Mouse (Mus musculus) neutrophil, adult 5-6 weeks (primary cell): ENCODE results near the gene Exosc7. TPM values are rescaled to one million over a fixed set of nuclear protein-coding genes. Genes with fewer than 3 reads are reported as not detected.

ENCODE experiments used
- ATAC-seq: fragments of 151-379, 151-347 bp; 2 replicates; pipeline ENCODE4 v1.8.0; 2017; ENCODE audit warnings: mild to moderate bottlenecking, moderate TSS enrichment; ENCODE audit not compliant: insufficient number of reproducible peaks, poor library complexity, low FRiP score, severe bottlenecking; ENCODE audit errors: extremely low read depth
- total RNA-seq: library from RNA; stranded (forward); fragments of 200-1000 nt; gene quantifications from 2 replicates; pipeline ENCODE4 v1.2.3, GENCODE M21; 2017

Exosc7 gene
- total RNA-seq = 35.0 and 42.7 TPM in 2 replicates

DNA sequence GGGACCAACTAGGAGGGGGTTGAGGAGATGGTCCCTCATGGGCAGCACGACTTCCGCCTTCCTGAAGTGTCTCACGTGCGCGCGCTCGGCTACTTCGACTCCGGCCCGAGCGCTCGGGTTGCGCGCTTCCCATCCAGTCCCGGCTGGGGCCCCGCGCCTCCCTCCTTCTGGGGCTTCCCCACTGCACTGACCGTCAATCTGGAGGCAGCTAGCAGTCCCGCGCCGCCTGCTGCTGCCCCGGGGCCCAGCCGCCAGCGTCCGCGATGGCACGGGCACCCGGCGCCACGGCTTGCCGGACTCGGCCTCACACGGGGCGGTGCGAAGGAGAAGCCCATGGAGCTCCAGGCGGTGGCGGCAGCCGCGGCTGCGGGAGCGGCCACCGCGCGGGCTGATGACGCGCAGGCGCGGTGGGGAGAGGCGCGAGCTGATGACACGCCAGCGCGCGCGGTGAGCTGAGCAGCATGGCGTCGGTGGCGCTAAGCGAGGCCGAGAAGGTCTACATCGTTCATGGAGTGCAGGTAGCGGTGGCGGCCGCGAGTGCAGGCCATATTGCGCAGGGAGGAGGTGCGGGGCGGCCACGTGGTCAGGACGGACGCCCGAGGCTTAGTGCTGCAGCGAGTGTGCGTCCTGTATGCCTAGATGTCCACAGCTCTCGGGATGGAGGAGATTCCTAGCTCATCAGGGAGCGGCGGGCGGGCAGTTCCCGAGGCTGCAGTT, at the start of gene Exosc7, which contains the start of gene Zdhhc3:
Gene Exosc7 (plus strand): TSS at position 411 of the 717 bp plus-strand sequence.
Gene Zdhhc3 (minus strand): TSS at position 401 of the 717 bp plus-strand sequence.
- ATAC-seq = peak; percentile 85

DNA sequence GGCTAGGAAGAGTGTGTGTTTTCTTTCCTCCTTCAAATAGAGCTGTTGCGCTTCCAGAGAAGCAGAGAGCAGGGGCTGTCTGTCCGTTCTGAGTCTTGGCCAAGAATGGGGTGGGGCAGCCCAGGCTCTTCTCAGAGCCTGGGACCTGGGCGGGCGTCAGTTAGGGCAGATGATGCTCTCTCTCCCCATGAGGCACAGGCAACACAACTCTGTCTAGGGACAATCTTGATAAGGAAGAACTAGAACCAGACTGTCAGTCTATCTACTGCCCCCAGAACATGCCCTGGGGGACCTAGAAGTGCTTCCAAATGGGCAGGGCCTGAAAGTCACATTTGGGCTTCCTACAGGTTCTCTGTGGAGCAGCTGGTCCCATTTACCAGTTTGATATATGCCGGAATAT, 33.9 kb upstream of the Exosc7 start:
- ATAC-seq = no peak

DNA sequence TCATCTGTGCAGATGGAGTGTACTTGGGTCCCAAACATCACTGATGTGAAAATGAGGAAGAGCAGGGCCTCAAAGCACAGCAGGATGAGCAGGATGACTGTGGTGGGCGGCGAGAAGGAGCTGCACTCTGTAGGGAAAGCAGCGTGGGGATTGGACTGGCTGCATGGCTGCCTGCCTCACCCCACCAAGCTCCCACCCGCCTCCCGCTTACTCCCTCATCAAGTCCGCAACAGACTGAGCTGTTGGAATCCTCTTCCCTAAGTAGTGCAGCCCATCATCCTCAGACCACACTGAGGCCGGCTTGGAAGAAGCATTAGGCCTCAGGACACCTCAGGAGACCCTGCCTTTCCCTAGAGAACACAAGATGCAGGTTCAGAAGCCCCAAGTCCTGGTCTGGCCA, 32.7 kb upstream of the Exosc7 start:
- ATAC-seq = no peak

DNA sequence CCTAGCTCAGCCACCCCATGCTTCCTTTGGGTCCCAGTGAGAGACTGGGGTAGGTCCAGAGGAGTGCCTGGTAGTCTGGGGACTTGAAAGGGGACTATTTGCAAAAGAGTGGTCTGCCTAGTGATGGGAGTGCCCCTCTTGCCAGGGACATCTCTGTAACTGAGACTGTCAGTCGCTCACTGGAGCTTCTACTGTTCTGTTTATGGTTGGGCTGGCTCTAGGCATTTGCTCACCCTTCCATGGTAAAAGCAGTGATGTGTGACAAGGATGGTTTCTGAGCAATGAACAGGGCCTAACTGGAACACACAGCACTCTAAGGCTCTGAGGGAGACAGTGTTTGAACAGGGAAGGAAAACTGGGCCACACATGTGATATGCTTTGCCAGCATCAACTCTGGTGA, 32.2 kb upstream of the Exosc7 start:
- no peak for ATAC-seq

DNA sequence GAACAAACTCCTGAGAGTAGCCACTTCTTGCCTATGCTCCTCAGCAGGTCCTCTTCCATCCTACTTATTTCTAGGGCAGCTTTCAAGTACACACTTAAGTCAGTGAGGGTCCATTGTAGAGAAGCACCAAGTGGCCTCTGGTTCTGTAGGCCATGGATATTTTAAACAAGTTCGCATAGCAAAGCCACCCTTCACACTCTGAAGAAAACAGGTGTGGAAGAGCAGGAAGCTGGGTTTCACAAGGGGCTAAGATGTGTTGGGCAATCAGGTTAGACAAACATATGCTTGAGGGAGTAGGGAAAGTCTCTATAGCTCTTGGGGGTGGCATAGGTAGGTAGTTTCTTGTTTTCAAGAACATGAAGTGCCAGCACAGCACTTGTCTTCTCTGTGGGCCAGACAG, 27.6 kb upstream of the Exosc7 start:
- no peak for ATAC-seq

DNA sequence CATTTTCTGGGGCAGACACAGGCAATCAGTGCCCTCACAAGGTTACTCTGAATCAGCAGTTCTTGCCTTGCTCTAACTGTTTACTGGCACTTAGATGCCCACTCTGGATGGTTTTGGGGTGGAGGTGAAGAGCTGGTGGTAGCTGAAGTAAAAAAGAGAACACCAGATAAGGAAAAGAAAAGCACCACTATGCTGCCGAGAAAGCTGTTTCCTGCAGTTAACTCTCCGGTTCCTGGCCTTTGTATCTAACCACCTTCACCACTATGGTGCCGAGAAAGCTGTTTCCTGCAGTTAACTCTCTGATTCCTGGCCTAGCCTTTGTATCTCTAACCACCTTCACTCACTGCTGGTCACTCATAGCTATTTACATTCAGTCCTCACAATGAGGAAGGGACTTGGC, 25.5 kb upstream of the Exosc7 start:
- ATAC-seq = no peak

DNA sequence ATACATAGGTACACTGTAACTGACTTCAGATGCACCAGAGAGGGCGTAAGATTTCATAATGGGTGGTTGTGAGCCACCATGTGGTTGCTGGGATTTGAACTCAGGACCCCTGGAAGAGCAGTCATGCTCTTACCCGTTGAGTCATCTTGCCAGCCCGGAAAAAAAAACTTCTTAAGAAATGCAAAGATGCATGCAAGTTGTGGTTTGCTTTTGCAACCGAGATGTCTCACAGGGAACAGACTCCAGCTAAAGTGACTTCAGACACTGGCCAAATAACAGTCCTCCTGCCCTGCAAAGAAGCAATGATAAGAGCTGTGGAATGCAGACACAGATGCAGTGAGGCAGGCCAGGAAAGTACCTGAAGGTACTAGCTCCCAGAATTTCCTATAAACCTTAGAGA, 22.2 kb upstream of the Exosc7 start:
- no peak for ATAC-seq

DNA sequence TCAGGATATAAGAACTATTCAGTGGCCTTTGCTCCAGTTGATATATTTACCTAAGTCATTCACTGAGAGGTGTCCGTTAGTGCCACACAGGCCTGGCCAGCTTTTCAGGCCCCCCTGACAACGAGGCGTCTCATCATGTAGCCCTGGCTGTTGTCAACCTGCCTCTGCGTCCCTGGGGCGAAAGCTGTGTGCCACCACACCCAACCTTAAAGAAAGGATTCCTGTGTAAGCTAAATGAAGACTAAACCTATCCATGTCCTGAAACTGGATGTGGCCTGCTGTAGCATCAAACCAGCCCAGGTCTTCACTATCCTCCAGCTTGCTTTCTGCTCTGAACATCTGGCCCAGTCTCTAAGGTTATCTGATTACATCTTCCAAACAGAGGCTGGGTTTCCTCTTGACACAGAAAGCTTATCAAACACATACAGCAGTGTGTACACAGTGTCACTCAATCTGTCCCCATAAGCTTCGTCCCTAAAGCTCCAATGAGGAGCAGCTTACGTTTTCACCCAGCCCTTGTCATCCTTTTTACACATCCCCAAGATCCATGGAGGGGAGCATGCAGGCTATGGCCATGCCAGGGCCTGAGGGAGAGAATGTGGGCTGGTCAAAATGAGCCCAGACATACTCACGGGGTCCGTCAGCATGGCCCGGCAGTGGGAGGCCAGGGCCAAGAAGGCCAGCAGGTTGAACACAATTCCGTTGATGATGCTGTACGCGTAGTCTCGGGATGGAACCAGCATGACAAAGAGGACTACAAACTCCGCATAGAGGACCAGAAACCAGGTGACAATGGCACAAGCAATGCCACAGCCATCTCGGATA, 13.2 kb upstream of the Exosc7 start:
- ATAC-seq = no peak

DNA sequence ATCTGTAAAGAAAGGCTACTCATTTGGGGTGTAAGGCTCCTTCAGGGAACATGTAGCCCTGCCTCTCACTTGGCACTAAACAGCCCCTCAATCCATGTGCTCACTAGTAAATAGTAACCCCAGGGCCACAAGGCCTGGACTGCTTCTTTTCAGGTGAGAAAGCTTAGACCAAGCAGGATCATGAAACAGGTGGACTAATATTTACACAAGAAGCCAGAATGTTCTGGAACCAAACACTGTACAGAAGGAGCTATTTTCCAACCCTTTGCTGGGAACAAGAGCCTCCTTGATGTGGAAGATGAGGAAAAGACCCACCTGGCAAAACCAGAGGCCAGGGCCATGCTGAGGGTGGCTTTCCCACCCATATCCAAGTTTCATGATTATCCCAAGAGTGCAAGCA, 9.6 kb upstream of the Exosc7 start:
- ATAC-seq = no peak

DNA sequence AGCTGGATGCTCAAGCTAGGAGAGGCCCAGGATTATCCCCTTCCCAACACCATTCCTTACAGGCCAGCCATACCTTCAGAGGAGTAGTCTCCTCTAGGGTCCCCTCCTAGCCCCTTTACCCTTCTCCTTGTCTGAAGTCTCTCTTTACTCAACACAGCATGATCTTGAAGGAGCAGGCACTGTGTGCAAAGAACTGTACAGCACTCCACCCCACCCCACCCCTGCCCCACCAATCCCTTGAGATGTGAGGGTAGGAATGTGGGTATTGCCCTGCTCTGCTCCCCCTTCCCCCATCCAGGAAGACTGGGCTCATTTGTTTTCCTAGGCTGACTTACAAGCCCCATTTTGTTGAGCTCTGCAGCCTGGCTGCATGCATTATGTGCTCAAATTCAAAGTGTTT, 8.7 kb upstream of the Exosc7 start:
- ATAC-seq = no peak

DNA sequence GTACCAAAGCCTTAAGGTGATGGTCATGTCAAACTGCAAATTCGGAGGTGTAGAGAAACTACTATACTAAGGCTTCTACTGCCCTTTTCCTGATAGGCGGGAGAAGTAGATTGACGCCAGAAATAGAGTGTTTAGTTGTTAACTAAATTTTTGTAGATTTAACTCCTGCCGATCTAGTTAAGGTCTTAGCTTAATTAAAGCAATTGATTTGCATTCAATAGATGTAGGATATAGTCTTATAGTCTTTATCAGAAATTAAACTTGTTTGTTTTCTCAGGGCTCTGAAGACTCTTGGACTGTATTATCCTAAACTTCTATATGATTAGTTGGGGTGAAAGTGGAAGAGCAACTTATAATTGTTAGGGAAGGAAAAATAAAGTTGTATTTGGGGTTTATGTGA, 5.8 kb upstream of the Exosc7 start:
- ATAC-seq = peak; percentile 69

DNA sequence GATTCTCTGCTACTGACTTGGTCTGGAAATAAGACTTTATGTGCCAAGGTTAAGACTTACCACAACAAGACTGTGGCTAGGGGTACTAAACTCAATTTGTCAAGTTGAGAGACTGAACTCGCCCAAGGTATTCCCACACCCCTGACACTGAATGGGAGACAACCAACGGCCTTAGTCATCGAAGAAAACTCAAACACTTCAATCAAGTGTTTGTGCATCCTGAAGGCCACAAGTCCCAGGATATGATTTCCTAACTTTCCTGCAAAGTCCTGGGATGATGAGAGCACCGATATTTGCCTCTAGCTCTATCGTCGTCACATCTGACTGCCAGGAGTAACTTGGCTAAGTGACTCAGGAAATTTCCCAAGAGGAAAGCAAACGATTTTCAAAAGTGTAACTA, 3.8 kb upstream of the Exosc7 start:
- ATAC-seq = no peak

DNA sequence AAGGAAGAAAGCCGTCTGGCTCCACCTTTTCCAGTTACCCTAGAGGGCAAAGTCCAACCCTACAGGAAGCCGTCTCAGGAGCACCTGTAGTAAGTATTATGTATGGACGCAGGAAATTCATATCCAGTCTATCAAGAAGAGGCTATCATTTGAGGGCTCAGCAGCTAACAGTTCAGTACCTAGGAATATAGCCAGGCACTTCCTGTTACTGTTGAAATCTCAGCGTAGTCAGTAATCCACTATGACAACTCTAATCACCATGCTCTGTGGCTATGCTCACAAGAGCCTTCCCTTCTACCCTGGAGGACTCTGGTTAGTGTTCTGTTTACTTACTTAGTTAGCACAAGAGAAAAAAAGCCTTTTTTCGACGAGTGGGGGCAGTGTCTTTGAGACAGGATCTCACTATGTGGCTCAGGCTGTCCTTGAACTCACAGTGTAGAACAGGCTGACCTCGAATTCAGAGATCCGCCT, 1.2 kb upstream of the Exosc7 start:
- no peak for ATAC-seq

DNA sequence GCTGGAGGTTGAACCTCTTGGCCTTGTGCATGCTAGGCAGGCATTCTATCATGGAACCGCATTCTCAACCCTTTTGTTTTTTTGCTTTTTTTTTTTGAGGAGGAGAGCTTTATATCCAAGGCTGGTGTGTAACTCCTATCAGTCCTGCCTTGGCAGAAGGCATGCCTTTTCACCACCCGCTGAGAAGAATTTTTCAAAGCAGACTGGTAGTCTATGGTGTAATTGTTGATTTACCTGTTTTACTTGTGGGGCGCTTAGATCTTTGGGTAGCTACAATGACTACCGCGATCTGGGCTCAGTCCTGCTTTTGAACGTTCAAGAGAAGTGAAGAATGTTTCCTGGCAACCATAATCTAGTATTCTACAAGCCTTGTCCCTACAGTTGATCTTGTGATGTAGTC, 916 bp downstream of the Exosc7 start:
- no peak for ATAC-seq

DNA sequence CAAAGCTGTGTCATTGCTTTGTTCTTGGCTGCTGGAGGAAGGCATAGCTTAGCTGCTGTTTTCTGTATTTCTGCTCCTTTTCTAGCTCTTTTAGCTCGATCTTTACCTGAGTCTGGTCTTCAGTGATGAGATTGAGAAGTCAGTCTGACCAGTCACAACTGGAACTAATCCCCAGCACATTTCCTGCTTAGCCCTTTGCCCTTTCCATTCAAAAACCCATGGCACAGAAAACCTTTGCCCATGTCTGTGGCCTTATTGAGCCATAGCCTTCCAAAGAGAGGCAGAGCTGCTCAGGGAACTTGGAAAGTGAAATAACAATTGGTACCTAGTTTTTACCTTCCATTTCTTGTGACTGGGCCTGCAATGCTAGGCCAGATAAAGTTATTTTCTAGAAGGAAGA, 2.6 kb downstream of the Exosc7 start:
- no peak for ATAC-seq

DNA sequence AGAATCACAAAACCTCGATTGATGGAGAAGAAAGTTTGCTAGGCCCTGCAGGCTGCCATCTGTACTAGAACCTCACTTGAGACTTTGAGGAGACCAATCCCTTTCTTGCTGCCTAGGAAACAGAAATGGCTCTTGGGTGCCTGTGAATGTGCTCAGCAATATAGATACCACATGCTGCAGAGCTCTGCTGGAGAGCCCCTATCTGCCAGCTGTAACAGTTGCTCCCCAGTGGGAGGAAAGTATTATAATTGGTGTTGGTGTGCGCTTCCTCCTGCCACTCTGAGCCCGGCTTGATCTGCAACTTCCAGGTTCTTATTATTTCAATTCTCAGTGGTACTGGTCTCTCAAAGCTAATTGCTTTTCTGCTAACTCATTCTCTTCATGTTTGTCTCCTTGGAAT, 10.0 kb downstream of the Exosc7 start:
- no peak for ATAC-seq

DNA sequence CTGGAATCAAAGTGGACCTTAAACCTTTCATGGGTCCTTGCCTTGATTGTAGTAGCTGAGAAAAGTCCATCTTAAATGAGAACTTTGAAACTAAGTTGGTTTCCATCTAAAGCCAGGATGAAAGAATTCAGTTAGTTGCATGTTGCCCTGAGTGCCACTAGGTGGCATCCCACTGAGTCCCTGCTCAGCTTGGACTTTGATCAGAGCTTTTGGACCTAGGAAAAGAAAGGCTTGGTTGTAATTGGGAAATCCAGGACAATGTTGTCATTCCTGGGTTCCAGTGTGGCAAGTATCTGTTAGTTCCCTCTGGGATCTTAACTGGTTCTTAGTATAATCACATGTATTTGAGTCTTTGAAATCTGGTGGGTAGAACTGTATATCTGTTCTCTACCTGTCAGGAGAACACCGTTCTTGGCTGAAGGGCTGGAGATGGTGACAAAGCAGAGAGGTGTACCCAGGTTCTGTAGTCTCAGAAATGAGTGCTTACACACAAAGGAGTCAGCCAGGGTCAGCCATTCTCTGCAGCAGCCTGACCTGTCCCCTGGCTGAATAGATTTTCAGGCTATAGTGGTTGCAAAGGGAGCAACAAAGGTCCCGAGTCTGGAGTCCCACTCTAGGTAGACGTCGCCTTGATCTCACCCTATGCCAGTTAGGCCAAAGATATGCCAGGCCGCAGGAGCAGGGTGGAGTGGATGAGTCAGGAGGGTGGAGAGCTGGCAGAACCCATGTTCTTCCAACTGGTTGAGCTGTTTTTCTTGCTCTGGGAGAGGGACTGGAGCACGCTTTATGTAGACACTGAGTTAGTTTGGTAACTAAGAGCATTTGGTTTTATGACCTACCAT, 10.8 kb downstream of the Exosc7 start:
- peak; percentile 49; the same call in 1 of the 2 replicates for ATAC-seq

DNA sequence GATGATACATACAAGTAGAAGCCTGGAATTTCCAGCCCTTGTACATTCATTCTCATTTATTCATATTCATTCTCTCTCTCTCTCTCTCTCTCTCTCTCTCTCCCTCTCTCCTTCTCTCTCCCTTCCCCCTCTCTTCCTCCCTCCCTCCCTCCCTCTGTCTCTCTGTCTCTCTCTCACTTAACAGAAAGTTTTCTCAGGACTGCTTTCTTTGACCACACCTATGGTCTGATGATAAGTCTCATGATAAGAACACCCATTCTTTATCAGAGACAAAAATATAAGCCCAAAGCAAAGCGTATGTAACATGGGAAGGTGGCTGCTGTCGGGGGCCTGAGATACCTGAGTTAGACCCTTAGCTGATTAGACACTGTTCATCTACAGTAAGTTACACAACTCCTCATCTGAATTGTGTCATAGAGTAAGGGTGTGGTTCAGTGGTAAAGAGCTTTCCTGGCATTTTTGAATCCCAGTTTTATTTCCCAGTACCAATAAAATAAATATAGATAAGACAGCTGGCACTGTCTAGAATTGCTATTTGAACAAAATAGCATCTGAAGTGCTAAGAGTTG, 11.5 kb downstream of the Exosc7 start:
- no peak for ATAC-seq

DNA sequence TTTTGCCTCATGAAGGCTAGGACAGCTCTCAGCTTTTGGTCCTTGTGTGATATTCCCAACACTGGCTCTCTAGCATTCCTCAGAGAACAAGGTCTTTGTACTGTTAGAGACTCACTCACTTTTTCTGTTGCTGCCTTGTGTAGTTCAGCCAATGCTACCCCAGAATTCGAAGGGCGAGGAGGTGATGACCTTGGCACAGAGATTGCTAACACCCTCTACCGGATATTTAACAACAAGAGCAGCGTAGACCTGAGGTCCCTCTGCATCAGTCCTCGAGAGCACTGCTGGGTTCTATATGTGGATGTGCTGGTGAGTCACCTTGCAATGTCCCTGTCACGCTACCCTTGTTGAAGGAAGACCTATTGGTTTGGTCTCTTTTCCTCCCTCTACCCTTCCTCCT, 14.6 kb downstream of the Exosc7 start:
- no peak for ATAC-seq
